Mouse (Mus musculus) embryonic facial prominence, embryonic 14.5 days (tissue): ENCODE measurements at regions not wholly inside any gene's neighbourhood (a gene's known extent, or its start where the extent isn't known, plus 50 kb on each side); places are given as distances from the start of the nearest gene placed in this dataset.
A peak's percentile ranks its signal among the peaks of the same experiment; 100 is the strongest.
"Not testable (repeated sequence)": the region's sequence is repeated elsewhere in the genome, so short reads cannot be mapped to it uniquely, and the experiment has no call there.

Experiments
- ATAC-seq: fragments of 200-750 bp; cut with Nextera tagmentation; 2 replicates; pipeline ENCODE4 v1.8.0; 2017; ENCODE audit warnings: low read depth, moderate number of reproducible peaks, moderate TSS enrichment
- DNase-seq: peaks from one replicate; pipeline ENCODE4 v3.0.0-alpha.2; 2015; ENCODE audit warnings: low spot score
- H3K27ac ChIP-seq: fragments of 300-500 bp; sonication (generic); replicated peaks from 2 replicates; pipeline ENCODE4 v1.5.1; 2014; ENCODE audit warnings: low read depth, mild to moderate bottlenecking, low read length, moderate library complexity
- H3K27me3 ChIP-seq: fragments of 300-500 bp; sonication (generic); replicated peaks from 2 replicates; pipeline ENCODE4 v1.6.1; 2014; ENCODE audit warnings: low read length; ENCODE audit not compliant: control insufficient read depth, insufficient read depth
- H3K36me3 ChIP-seq: fragments of 300-500 bp; sonication (generic); 2 replicates; pipeline ENCODE4 v1.6.1; 2014; ENCODE audit warnings: low read length, mixed read lengths; ENCODE audit not compliant: control insufficient read depth, insufficient read depth
- H3K4me1 ChIP-seq: fragments of 300-500 bp; sonication (generic); 2 replicates; pipeline ENCODE4 v1.6.1; 2014; ENCODE audit warnings: antibody characterized with exemption, low read length; ENCODE audit not compliant: control insufficient read depth, insufficient read depth
- H3K4me2 ChIP-seq: fragments of 300-500 bp; sonication (generic); 2 replicates; pipeline ENCODE4 v1.6.1; 2014; ENCODE audit warnings: low read depth, mild to moderate bottlenecking, low read length, moderate library complexity, mixed read lengths
- H3K4me3 ChIP-seq: fragments of 300-500 bp; sonication (generic); 2 replicates; pipeline ENCODE4 v1.5.1; 2014; ENCODE audit warnings: low read depth, mild to moderate bottlenecking, low read length
- H3K9ac ChIP-seq: fragments of 300-500 bp; sonication (generic); 2 replicates; pipeline ENCODE4 v1.6.1; 2014; ENCODE audit warnings: low read depth, mild to moderate bottlenecking, low read length, moderate library complexity, mixed read lengths
- H3K9me3 ChIP-seq: fragments of 300-500 bp; sonication (generic); 2 replicates; pipeline ENCODE4 v1.6.1; 2016; ENCODE audit warnings: low read length; ENCODE audit not compliant: control insufficient read depth
- WGBS: fragments of 180-500 bp; shearing (Covaris S2); extraction: QIAGEN DNeasy Blood & Tissue Kit; methylation state at CpG from one replicate; pipeline ENCODE4 v1.1.7; 2014; 5-methylcytosine and 5-hydroxymethylcytosine counted together

GRCm38 (mm10) chr3:59563486-59564006, 166.0 kb upstream of the Gm5538 start:
- H3K4me2 ChIP-seq, DNase-seq: not testable (repeated sequence)

GRCm38 (mm10) chr3:59542621-59543020, 187.0 kb upstream of the Gm5538 start:
- WGBS: 70% methylated on average over 2 of the region's 2 CpGs
- Histone ChIP-seq H3K36me3 (no peaks in the 10 kb centered on the region), H3K9ac (no peak overlapping the region), H3K4me3 (no peak overlapping the region), H3K4me1 (no peaks in the 10 kb centered on the region), H3K27ac (no peak overlapping the region), H3K27me3 (no peaks in the 10 kb centered on the region), H3K9me3 (no peaks in the 10 kb centered on the region), H3K4me2 (no peak overlapping the region)
- DNase-seq: no peak
- no peak for ATAC-seq

More at GRCm38 (mm10) chr3:59563486-59564006, 166.0 kb upstream of the Gm5538 start:
- H3K9me3 ChIP-seq, H3K36me3 ChIP-seq, H3K4me1 ChIP-seq, ATAC-seq, H3K27ac ChIP-seq, H3K9ac ChIP-seq, H3K27me3 ChIP-seq, H3K4me3 ChIP-seq: not testable (repeated sequence)
- 48% methylated on average over 3 of the region's 3 CpGs for WGBS

GRCm38 (mm10) chr3:59540547-59540946, 189.0 kb upstream of the Gm5538 start:
- ATAC-seq: not testable (repeated sequence)

GRCm38 (mm10) chr3:59539893-59540292, 189.7 kb upstream of the Gm5538 start:
- H3K4me1 ChIP-seq, H3K27me3 ChIP-seq, H3K9me3 ChIP-seq, ATAC-seq, H3K36me3 ChIP-seq, H3K27ac ChIP-seq, H3K9ac ChIP-seq, H3K4me3 ChIP-seq, DNase-seq, H3K4me2 ChIP-seq: not testable (repeated sequence)
- WGBS: 87% methylated on average over 3 of the region's 3 CpGs

More at GRCm38 (mm10) chr3:59540547-59540946, 189.0 kb upstream of the Gm5538 start:
- H3K4me2 ChIP-seq, H3K36me3 ChIP-seq, H3K27me3 ChIP-seq, H3K4me3 ChIP-seq, H3K9me3 ChIP-seq, H3K4me1 ChIP-seq, H3K9ac ChIP-seq, DNase-seq, H3K27ac ChIP-seq: not testable (repeated sequence)

GRCm38 (mm10) chr3:59531311-59531834, 187.2 kb upstream of the Igsf10 start:
- 85% methylated on average over 2 of the region's 2 CpGs for WGBS
- DNase-seq (no peak), ATAC-seq (no peak)
- no peaks in the 10 kb centered on the region for H3K27me3 ChIP-seq
- H3K4me1 ChIP-seq: no peaks in the 10 kb centered on the region
- no peak overlapping the region for H3K4me3 ChIP-seq
- no peak overlapping the region for H3K27ac ChIP-seq
- H3K4me2 ChIP-seq: no peak overlapping the region
- no peaks in the 10 kb centered on the region for H3K9me3 ChIP-seq
- no peaks in the 10 kb centered on the region for H3K36me3 ChIP-seq
- no peak overlapping the region for H3K9ac ChIP-seq

- WGBS: 85% methylated on average over 9 of the region's 9 CpGs
These were observed 186.6 kb upstream of the Igsf10 start for GRCm38 (mm10) chr3:59530592-59531310.

GRCm38 (mm10) chr3:59520766-59521165, 176.6 kb upstream of the Igsf10 start:
- no peaks in the 10 kb centered on the region for H3K27me3 ChIP-seq
- H3K27ac ChIP-seq: no peak overlapping the region
- no peaks in the 10 kb centered on the region for H3K4me1 ChIP-seq
- 85% methylated on average over 1 of the region's 1 CpGs for WGBS
- H3K4me3 ChIP-seq: no peak overlapping the region
- no peaks in the 10 kb centered on the region for H3K9me3 ChIP-seq
- no peaks in the 10 kb centered on the region for H3K36me3 ChIP-seq
- H3K9ac ChIP-seq: no peak overlapping the region
- ATAC-seq (no peak), DNase-seq (no peak)
- H3K4me2 ChIP-seq: no peak overlapping the region

More at GRCm38 (mm10) chr3:59530592-59531310, 186.6 kb upstream of the Igsf10 start:
- ATAC-seq (no peak), DNase-seq (no peak)
- no peaks in the 10 kb centered on the region for H3K36me3 ChIP-seq
- no peak overlapping the region for H3K9ac ChIP-seq
- H3K4me1 ChIP-seq: no peaks in the 10 kb centered on the region
- H3K27me3 ChIP-seq: no peaks in the 10 kb centered on the region
- no peak overlapping the region for H3K4me2 ChIP-seq
- H3K9me3 ChIP-seq: no peaks in the 10 kb centered on the region
- H3K4me3 ChIP-seq: no peak overlapping the region
- no peak overlapping the region for H3K27ac ChIP-seq

- H3K27me3 ChIP-seq: no peaks in the 10 kb centered on the region
- WGBS: 20% methylated on average over 5 of the region's 5 CpGs
- H3K4me2 ChIP-seq: no peak overlapping the region
- ATAC-seq (0 out of 2 replicates have a peak, but pooled peaks have one; percentile 37), DNase-seq (no peak)
- H3K36me3 ChIP-seq: no peaks in the 10 kb centered on the region
- H3K27ac ChIP-seq: no peak overlapping the region
- H3K4me1 ChIP-seq: 0 out of 2 replicates have a peak, but pooled peaks cover 5% of the 10 kb centered on the region
- H3K9me3 ChIP-seq: no peaks in the 10 kb centered on the region
- H3K9ac ChIP-seq: no peak overlapping the region
- no peak overlapping the region for H3K4me3 ChIP-seq
These were observed 133.9 kb upstream of the Igsf10 start for GRCm38 (mm10) chr3:59478095-59478494.
